Mouse (Mus musculus) T-cell, adult 2 months (primary cell): ENCODE results near the gene Vmn2r58.
"Not testable (repeated sequence)": the region's sequence is repeated elsewhere in the genome, so short reads cannot be mapped to it uniquely, and the experiment has no call there.

Experiments
- DNase-seq: peaks from one replicate; pipeline ENCODE4 v3.0.0; 2022; ENCODE audit warnings: low spot score

Gene Vmn2r58

DNA sequence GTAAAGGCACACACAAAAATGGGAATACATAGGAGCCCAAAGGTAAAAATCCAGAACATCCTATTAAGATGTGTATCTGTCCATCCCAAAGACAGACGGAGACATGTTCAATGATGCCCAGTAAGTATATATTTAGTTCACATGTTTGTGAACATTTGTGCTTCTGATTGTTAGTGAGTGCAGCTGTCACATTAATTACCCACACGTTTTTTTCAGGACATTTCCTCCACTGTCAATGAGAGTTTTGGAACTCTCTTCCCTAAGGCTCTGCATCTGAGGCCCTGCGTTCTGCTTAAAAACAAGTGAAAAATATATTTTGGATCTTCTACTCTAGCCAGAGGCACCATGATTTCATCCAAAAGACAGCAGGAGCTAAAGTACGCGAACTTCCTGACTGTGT lies at the start of gene Vmn2r58:
Vmn2r58 (minus strand) TSS at position 101 of the 400 bp plus-strand sequence.
- DNase-seq, result not testable (repeated sequence)
